Mouse (Mus musculus): ENCODE results near the gene Tmem8b.
A peak's percentile ranks its signal among the peaks of the same experiment; 100 is the strongest.

Tmem8b gene

GRCm38 (mm10) chr4:43668782-43669427, at the start of gene Tmem8b, which contains the start of gene Fam221b:
Gene Tmem8b, plus strand, starts transcription at chr4:43668971.
Gene Fam221b, minus strand, starts transcription at chr4:43669145.
- Histone ChIP-seq H3K36me3 (ENCODE audit: control insufficient read depth, insufficient read depth, low read length, poor library complexity, severe bottlenecking) (no peaks in the 10 kb centered on the region), H3K27me3 (ENCODE audit: control insufficient read depth, insufficient read depth, low read length, poor library complexity, severe bottlenecking) (no peaks in the 10 kb centered on the region)
- peak; percentile 88 for DNase-seq (ENCODE audit: low read depth, low spot score)

- no peak for DNase-seq (ENCODE audit: low read depth, low spot score)
- H3K36me3 ChIP-seq (ENCODE audit: control insufficient read depth, insufficient read depth, low read length, poor library complexity, severe bottlenecking): no peaks in the 10 kb centered on the region
- H3K27me3 ChIP-seq (ENCODE audit: control insufficient read depth, insufficient read depth, low read length, poor library complexity, severe bottlenecking): no peaks in the 10 kb centered on the region
These were observed 48.5 kb upstream of the Tmem8b start for GRCm38 (mm10) chr4:43620146-43620778.

GRCm38 (mm10) chr4:43629106-43629817, 39.5 kb upstream of the Tmem8b start:
- no peaks in the 10 kb centered on the region for H3K36me3 ChIP-seq (ENCODE audit: control insufficient read depth, insufficient read depth, low read length, poor library complexity, severe bottlenecking)
- no peaks in the 10 kb centered on the region for H3K27me3 ChIP-seq (ENCODE audit: control insufficient read depth, insufficient read depth, low read length, poor library complexity, severe bottlenecking)
- DNase-seq (ENCODE audit: low read depth, low spot score): no peak

- DNase-seq (ENCODE audit: low read depth, low spot score): peak; percentile 83
- Histone ChIP-seq H3K36me3 (ENCODE audit: control insufficient read depth, insufficient read depth, low read length, poor library complexity, severe bottlenecking) (no peaks in the 10 kb centered on the region), H3K27me3 (ENCODE audit: control insufficient read depth, insufficient read depth, low read length, poor library complexity, severe bottlenecking) (no peaks in the 10 kb centered on the region)
These were observed 38.7 kb upstream of the Tmem8b start for GRCm38 (mm10) chr4:43630030-43630581.

- no peak for DNase-seq (ENCODE audit: low read depth, low spot score)
- H3K36me3 ChIP-seq (ENCODE audit: control insufficient read depth, insufficient read depth, low read length, poor library complexity, severe bottlenecking): no peaks in the 10 kb centered on the region
- no peaks in the 10 kb centered on the region for H3K27me3 ChIP-seq (ENCODE audit: control insufficient read depth, insufficient read depth, low read length, poor library complexity, severe bottlenecking)
These were observed 38.1 kb upstream of the Tmem8b start for GRCm38 (mm10) chr4:43630671-43631045.

DNA sequence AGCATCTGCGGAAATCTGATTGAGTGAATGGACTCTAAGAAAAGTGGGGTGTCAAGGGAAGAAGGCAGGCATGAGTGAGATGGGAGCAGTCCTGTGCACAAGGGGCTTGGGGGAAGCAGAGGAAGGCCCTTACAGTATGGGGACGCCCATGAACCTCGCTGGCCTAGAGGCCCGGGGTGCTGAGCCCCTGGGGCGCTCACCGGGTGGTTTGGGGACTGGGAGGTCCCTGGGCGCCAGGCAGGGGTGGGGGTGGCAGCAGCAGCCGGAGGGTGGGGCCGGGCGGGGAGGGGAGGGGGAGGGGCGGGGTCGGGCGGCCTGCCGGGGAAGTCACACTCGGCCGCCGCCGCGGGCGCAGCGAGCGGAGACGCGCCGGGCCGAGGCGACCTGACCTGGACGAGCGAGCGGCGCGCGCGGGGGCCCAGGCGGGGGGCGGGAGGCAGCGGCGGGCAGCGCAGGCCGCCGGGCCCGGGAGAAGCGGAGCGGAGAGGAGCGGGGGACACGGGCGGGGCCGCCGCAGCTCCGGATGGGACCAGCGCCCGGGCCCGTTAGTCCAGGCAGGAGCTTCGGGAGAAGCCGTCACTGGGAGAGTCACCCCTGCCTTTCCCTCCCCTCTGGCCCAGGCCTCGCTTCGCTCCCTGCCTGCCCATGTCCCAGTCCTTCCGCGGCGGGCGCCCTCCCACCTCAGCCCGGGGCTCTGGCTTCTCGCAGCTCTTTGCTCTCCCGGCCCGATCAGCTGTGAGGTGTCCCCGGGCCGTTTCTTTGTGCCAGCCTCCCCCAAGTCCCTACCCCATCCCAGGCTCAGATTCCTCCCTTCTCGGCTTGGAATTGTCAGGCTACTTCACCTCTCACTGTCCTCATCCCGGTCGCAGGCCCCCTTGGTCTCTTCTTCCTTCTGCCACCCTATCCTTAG, 37.5 kb upstream of the Tmem8b start, which contains the start of gene Npr2:
TSS of gene Npr2 (plus strand) at position 890 of the 910 bp plus-strand sequence.
- Histone ChIP-seq H3K27me3 (ENCODE audit: control insufficient read depth, insufficient read depth, low read length, poor library complexity, severe bottlenecking) (no peaks in the 10 kb centered on the region), H3K36me3 (ENCODE audit: control insufficient read depth, insufficient read depth, low read length, poor library complexity, severe bottlenecking) (no peaks in the 10 kb centered on the region)
- DNase-seq (ENCODE audit: low read depth, low spot score): no peak

DNA sequence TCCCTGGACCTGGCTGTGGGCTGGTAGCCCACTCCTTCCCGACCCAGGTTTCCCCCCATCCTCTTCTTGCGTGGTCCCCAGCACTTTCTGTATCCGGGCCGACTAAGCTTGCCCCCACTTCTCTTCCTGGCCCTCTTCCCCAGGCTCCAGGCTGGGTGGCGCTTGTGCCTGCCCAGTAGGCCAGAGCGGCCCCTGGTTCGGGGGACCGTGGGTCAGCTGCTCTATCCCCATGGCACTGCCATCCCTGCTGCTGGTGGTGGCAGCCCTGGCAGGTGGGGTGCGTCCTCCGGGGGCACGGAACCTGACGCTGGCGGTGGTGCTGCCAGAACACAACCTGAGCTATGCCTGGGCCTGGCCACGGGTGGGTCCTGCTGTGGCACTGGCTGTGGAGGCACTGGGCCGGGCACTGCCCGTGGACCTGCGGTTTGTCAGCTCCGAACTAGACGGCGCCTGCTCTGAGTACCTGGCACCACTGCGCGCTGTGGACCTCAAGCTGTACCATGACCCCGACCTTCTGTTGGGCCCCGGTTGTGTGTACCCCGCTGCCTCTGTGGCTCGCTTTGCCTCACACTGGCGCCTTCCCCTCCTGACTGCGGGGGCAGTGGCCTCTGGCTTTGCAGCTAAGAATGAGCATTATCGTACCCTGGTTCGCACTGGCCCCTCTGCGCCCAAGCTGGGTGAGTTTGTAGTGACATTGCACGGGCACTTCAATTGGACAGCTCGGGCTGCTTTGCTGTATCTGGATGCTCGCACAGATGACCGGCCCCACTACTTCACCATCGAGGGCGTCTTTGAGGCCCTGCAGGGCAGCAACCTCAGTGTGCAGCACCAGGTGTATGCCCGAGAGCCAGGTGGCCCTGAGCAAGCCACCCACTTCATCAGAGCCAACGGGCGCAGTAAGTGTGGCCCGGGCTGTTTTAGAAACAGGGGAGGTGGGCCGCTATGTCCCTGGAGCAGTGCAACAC, 36.5 kb upstream of the Tmem8b start:
- Histone ChIP-seq H3K27me3 (ENCODE audit: control insufficient read depth, insufficient read depth, low read length, poor library complexity, severe bottlenecking) (no peaks in the 10 kb centered on the region), H3K36me3 (ENCODE audit: control insufficient read depth, insufficient read depth, low read length, poor library complexity, severe bottlenecking) (no peaks in the 10 kb centered on the region)
- DNase-seq (ENCODE audit: low read depth, low spot score): no peak

GRCm38 (mm10) chr4:43633296-43633695, 35.5 kb upstream of the Tmem8b start:
- DNase-seq (ENCODE audit: low read depth, low spot score): no peak
- Histone ChIP-seq H3K27me3 (ENCODE audit: control insufficient read depth, insufficient read depth, low read length, poor library complexity, severe bottlenecking) (no peaks in the 10 kb centered on the region), H3K36me3 (ENCODE audit: control insufficient read depth, insufficient read depth, low read length, poor library complexity, severe bottlenecking) (no peaks in the 10 kb centered on the region)

- Histone ChIP-seq H3K27me3 (ENCODE audit: control insufficient read depth, insufficient read depth, low read length, poor library complexity, severe bottlenecking) (no peaks in the 10 kb centered on the region), H3K36me3 (ENCODE audit: control insufficient read depth, insufficient read depth, low read length, poor library complexity, severe bottlenecking) (no peaks in the 10 kb centered on the region)
- DNase-seq (ENCODE audit: low read depth, low spot score): no peak
These were observed 35.0 kb upstream of the Tmem8b start for GRCm38 (mm10) chr4:43633736-43634135.

DNA sequence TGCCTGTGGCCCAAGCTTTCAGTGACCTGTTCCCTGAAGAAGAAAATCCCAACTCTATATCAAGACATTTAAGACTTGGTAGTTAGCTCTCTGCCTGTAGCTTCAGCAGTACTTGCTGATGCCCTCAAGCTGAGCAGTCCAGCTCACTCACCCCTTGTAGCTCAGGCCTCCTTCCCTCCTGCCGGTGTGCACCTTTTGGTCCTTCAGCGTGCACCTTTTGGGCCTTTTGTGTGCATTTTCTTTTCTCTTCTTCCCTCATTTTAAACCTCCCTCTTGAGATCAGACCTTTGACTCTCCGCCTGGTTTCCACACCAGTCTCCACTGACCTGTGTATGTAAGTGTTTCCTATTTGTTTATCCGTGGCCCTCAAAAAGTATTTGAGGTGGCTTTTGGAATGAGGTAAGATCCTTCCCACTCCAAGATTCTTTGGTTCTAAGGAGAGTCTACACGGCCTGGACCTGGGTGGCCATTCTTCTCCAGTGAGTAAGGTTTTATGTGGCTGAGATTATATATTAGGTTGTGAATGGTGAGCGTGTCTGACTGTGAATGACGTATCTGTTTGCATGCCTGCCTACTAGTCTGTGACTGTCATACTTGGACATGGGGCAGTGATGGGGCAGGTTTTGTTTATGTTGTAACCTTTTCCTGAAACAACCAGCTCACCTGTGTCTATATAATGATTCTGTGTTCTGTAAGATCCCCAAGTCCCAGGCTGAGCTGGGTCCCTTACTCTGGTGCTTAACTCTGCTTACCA, 34.0 kb upstream of the Tmem8b start:
- DNase-seq (ENCODE audit: low read depth, low spot score): no peak

GRCm38 (mm10) chr4:43636751-43637150, 32.0 kb upstream of the Tmem8b start:
- no peaks in the 10 kb centered on the region for H3K36me3 ChIP-seq (ENCODE audit: control insufficient read depth, insufficient read depth, low read length, poor library complexity, severe bottlenecking)
- DNase-seq (ENCODE audit: low read depth, low spot score): no peak

More for the DNA sequence above, 34.0 kb upstream of the Tmem8b start:
- Histone ChIP-seq H3K36me3 (ENCODE audit: control insufficient read depth, insufficient read depth, low read length, poor library complexity, severe bottlenecking) (no peaks in the 10 kb centered on the region), H3K27me3 (ENCODE audit: control insufficient read depth, insufficient read depth, low read length, poor library complexity, severe bottlenecking) (no peaks in the 10 kb centered on the region)

DNA sequence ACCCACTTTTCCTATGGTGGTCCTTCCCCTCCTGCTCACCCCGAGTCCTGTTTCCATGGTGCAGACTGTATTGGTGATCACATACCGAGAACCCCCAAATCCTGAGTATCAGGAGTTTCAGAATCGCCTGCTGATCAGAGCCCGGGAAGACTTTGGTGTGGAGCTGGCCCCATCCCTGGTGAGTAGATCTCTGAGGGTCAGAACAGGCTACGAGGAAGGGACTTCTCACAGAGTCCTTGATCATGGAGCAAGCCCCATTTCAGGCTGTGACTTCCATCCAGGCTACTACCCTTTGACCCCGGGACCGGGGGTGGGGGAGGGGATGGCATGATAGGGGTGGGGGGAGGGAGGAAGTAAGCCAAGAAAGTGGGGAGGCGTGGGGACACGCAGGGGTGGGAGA, 28.7 kb upstream of the Tmem8b start:
- Histone ChIP-seq H3K36me3 (ENCODE audit: control insufficient read depth, insufficient read depth, low read length, poor library complexity, severe bottlenecking) (no peaks in the 10 kb centered on the region), H3K27me3 (ENCODE audit: control insufficient read depth, insufficient read depth, low read length, poor library complexity, severe bottlenecking) (no peaks in the 10 kb centered on the region)
- no peak for DNase-seq (ENCODE audit: low read depth, low spot score)

More at GRCm38 (mm10) chr4:43636751-43637150, 32.0 kb upstream of the Tmem8b start:
- no peaks in the 10 kb centered on the region for H3K27me3 ChIP-seq (ENCODE audit: control insufficient read depth, insufficient read depth, low read length, poor library complexity, severe bottlenecking)

- DNase-seq (ENCODE audit: low read depth, low spot score): no peak
- Histone ChIP-seq H3K36me3 (ENCODE audit: control insufficient read depth, insufficient read depth, low read length, poor library complexity, severe bottlenecking) (no peaks in the 10 kb centered on the region), H3K27me3 (ENCODE audit: control insufficient read depth, insufficient read depth, low read length, poor library complexity, severe bottlenecking) (no peaks in the 10 kb centered on the region)
These were observed 28.3 kb upstream of the Tmem8b start for GRCm38 (mm10) chr4:43640491-43640890.
